Mouse (Mus musculus) left cerebral cortex, postnatal 4 days (tissue): ENCODE measurements around the gene Usp39. TPM values are rescaled to one million over a fixed set of nuclear protein-coding genes. Genes with fewer than 3 reads are reported as not detected.

Experiments used
- DNase-seq: peaks from one replicate; pipeline ENCODE4 v3.0.0-alpha.2; 2022
- intact Hi-C: fragments of 180-260 bp; cut with DNase I; formaldehyde crosslinking; loops from one replicate; pipeline ENCODE4 v1.15.1; 2025
- total RNA-seq, 2 experiments: library from RNA; stranded (reverse); gene quantifications; 2 replicates each; pipeline ENCODE4 v1.2.3; 2021

Gene Usp39
- 10 to 100 TPM; 36.2 to 37.1 TPM for total RNA-seq

GRCm38 (mm10) chr6:72345074-72345567 is at the start of gene Usp39:
Usp39 (minus strand) TSS chr6:72345184.
- intact Hi-C loops: no loop called here

GRCm38 (mm10) chr6:72392341-72392740 is 47.4 kb upstream of the Usp39 start:
- no peak for DNase-seq
- intact Hi-C loops: no loop called here

More at GRCm38 (mm10) chr6:72345074-72345567, at the start of gene Usp39:
- peak; percentile 92 for DNase-seq

GRCm38 (mm10) chr6:72390795-72391521 is 46.0 kb upstream of the Usp39 start:
- DNase-seq: no peak
- intact Hi-C loops: no loop called here

GRCm38 (mm10) chr6:72389941-72390771 is 45.2 kb upstream of the Usp39 start, which contains the start of gene Vamp8:
Vamp8 (minus strand) TSS chr6:72390703.
- peak; percentile 26 for DNase-seq
- intact Hi-C loops: no loop called here

- intact Hi-C loops: no loop called here
- DNase-seq: no peak
Measured at GRCm38 (mm10) chr6:72389471-72389940, 44.5 kb upstream of the Usp39 start.

DNA sequence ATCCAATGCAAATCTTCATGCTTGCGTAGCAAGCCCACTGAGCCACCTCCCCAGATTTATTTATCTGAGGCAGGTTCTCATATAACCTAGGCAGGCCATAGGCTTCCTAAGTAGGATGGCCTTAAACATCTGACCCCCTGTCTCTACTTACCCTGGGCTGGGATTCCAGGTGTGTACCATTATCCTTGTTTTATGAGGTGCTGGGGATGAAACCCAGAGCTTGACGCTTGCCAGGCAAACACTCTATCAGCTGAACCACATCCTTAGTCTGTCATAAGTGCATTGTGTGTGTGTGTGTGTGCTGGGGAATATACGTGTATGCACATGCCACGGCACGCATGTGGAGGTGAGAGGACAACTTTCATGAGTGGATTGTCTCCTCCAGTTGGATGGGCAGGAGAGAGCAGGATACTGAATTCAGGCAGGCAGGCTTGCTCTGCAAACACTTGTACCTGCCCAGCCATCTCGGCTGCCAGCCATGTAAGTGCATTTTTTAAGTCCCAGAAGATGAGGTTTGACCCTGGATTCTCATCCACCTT is 43.9 kb upstream of the Usp39 start:
- intact Hi-C loops: no loop called here
- no peak for DNase-seq

- DNase-seq: no peak
- intact Hi-C loops: no loop called here
Measured at GRCm38 (mm10) chr6:72388266-72388665, 43.3 kb upstream of the Usp39 start.

DNA sequence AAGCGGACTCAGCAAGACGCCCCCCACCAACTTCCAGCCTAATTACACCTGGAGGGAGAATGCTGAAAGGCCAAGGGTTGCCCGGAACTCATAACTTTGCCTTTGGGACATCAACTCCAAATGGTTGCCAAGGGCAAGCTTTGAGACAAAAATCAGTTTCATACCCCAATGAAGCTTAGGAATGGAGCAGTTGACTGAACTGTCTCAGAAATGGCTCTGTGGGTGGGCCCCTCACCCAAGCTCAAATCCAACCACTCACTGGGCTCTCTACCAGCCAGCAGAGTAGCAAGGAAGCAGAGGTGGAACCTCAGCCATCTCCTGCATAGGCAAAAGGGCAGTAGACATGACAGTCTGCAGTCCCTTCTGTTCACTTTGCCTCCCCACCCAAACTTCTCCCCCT is 42.8 kb upstream of the Usp39 start:
- no peak for DNase-seq
- intact Hi-C loops: no loop called here

DNA sequence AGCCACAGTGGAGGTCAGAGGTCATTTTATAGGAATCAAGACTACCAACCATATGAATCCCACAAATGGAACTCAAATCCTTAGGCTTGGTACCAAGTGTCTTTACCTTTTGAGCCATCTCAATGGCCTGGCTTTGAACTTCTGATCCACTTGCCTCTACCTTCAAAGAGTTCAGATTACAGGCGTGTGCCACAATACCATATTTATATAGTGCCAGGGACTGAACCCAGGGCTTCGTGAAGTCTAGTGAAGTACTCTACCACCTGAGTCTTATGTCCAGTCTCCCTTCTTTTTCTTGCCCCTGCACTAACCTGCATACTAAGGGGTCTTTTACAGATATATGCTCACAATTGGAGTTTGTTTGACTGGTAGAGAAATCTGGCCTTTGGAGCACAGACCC is 41.6 kb upstream of the Usp39 start:
- DNase-seq: no peak
- intact Hi-C loops: no loop called here

GRCm38 (mm10) chr6:72385258-72385657 is 40.3 kb upstream of the Usp39 start:
- intact Hi-C loops: no loop called here
- no peak for DNase-seq

DNA sequence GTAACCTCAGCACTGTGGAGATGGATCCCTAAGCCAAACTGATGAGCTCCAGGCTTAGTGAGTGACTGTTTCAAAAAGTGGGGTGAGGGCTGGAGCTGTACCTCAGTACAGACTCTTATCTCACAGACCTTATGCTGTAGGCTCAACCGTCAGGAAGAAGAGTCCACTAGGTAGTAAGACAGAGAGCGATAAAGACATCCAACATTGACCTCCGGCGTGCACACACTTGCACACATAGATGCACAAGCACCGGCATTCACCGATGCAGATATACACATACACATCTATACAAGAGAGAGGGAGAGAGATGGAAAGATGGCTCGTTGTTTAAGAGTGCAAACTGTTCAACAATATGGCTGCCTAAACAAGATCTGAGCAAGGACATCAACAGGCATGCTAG is 39.0 kb upstream of the Usp39 start:
- intact Hi-C loops: no loop called here
- no peak for DNase-seq

GRCm38 (mm10) chr6:72383142-72383820 is 38.3 kb upstream of the Usp39 start:
- DNase-seq: no peak
- intact Hi-C loops: no loop called here

DNA sequence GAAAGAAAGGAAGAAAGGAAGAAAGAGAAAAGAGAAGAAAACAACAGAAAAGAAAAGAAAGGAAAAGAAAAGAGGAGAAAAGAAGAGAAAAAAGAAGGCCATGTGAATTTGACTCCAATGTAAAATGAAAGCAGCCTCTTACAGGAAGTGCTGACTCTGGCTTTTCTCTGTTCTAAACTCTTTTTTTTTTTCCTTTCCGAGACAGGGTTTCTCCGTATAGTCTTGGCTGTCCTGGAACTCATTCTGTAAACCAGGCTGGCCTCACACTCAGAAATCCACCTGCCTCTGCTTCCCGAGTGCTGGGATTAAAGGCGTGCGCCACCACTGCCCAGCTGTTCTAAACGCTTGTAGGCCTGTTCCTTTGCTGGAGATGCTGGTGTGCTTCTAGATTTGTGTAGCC is 37.5 kb upstream of the Usp39 start:
- intact Hi-C loops: no loop called here

GRCm38 (mm10) chr6:72380131-72380770 is 35.3 kb upstream of the Usp39 start, which contains the start of gene Vamp5:
Vamp5 (minus strand) TSS chr6:72380468.
- DNase-seq: peak; percentile 40
- intact Hi-C loops: no loop called here

More for the DNA sequence above, 37.5 kb upstream of the Usp39 start:
- DNase-seq: no peak

GRCm38 (mm10) chr6:72379377-72380130 is 34.6 kb upstream of the Usp39 start:
- no peak for DNase-seq
- intact Hi-C loops: no loop called here

DNA sequence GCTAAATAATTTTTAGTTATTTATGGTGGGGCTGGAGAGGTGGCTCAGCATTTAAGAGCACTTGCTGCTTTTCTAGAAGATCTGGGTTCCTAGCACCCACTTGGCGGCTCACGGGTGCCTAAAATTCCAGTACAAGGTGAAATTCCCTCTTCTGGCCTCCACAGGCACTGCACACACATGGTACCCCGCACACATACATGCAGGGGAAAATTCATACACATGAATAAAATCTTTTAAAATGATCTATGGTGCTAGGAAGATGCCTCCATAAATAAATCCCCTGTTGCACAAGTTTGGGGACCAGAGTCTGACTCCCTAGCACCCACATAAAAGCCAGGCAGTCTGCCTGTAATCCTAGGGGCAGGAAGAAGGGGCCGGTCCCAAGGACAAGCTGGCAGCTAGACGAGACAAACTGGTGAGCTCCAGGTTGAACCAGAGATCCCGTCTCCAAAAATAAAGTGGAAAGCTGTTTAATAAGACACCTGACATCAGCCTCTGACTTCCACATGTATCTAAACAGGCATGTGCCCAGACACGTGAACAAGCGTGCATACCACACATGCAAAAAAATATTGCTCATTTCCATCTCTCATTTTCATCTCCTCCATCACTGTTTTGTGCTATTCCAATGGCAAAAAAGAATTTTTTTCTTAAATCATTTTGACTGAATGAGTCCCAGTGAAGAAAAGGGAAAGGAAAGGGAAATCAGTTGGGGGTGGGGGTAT is 33.7 kb upstream of the Usp39 start:
- DNase-seq: no peak
- intact Hi-C loops: no loop called here

GRCm38 (mm10) chr6:72374820-72375563 is 30.0 kb upstream of the Usp39 start:
- no peak for DNase-seq
- intact Hi-C loops: no loop called here

GRCm38 (mm10) chr6:72374206-72374605 is 29.2 kb upstream of the Usp39 start:
- DNase-seq: no peak
- intact Hi-C loops: no loop called here
